Mouse (Mus musculus) right cerebral cortex, postnatal 36 days (tissue): ENCODE measurements around the gene Ryr3.
A peak's percentile ranks its signal among the peaks of the same experiment; 100 is the strongest.

Source experiments
- DNase-seq, 2 experiments: peaks; one replicate each; pipeline ENCODE4 v3.0.0; 2022; ENCODE audit warnings: low spot score in 2 of 2, mixed read lengths in 1 of 2

The Ryr3 gene

DNA sequence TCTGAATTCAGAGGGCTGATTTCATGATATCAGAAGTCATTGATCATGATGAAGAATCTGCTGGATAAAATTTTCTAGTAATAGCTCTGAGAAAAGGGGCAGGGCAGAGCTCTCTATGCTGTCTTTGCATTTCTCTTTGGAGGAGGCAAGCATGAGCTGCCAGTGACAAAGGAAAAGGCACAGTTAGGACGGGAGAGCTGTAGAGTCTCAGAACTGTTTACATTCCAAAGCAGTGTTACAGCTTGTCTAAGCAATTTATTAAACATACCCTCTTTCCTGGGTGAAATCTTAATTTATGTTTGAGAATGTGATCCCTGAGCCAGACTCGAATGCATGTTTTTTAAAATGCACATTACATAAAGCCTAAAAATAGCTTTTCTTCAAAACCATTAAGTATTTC is 435.3 kb downstream of the Ryr3 start:
- DNase-seq = no peak

DNA sequence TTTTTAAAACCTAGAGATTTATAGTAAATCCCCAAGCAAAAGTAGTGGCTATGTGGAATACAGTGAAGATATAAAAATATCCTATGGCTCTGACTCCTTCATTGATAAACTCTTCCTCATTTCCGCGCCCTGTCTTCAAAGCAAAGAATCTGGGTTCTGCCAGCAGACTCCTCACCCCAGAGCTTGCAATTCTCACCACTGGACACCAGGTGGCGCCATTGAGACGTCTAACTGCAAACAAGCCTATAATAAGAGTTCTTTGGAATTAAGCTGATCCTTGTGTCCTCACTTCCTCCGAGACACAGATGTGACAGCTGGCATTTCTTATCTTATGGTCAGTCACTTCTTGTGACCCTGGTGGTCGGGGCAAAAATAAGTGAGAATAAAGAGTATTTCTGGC is 442.1 kb downstream of the Ryr3 start:
- peak; percentile 52 to 53 for DNase-seq

DNA sequence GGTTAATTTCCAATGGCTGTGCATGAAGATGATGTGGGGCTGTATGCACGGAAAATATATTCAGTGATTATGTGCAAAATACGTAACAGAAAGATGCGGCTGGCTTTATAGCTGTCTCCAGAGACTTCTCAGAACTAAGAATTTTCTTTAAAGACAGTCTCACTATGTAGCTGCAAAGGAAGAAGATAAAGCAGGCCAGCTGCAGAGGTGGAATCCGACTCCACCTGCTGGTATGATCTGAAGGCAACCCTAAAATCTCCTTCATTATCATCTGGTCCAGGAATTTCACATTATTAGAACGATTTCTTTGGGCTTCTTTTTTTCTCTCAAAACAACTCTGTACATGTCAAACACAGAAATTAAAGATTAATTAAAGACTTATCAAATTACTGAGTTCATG is 449.2 kb downstream of the Ryr3 start:
- DNase-seq = no peak

DNA sequence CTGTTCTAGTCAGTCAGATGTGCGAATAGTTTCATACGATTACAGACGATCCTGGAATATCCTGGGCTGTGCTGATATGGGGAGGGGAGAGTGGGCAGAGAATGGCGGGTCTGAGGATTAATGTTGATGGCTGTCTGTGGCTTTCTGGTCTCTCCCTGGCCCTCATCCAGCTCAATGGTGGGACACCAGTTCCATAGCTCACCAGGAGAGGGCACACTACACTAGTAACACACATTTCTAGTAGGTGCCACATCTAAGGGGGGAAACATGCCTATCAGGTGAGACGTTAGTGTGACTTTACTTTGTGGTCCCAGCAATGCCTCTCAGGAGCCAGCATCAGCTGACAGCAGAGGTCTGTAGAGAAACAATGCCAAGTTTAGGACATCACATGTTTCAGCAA is 451.9 kb downstream of the Ryr3 start:
- no peak for DNase-seq

DNA sequence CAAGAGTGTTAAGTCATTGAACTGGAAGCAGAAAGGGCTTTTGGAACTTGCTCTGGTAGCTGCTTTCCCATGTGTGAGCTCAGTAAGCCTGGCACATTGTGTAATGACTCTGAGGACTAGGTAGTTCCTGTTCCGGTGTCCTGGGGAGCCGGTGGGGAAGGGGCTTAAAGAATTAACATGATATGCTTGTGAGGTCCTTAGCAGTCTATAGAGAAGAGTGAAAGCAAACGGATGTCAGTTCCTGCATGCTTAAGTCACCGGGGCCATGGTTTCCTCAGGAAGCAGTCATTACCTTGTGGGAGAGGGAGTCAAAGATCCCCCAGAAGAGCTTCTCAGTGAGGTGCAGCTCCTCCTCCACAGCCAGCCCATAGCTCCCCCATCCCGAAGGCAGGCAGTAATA is 452.6 kb downstream of the Ryr3 start:
- DNase-seq = no peak

DNA sequence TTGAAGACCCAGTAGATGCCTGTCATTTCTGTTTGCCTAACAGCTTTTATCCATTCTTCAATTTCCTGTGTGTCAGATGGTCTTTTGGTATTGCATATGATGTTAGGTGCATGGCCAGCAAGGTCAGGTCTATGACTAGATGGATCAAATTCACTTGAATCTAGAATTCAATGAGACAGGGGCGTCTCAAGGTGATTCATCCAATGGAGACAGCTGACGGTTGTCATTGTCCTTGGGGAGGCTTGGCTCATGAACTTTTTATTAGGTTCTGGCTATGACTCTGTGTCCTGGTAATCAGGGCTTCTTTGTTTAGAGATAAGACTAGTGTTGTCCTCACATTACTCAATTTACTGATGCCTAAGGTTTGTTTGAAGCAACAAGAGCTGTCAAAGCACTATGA is 454.9 kb downstream of the Ryr3 start:
- DNase-seq = no peak

DNA sequence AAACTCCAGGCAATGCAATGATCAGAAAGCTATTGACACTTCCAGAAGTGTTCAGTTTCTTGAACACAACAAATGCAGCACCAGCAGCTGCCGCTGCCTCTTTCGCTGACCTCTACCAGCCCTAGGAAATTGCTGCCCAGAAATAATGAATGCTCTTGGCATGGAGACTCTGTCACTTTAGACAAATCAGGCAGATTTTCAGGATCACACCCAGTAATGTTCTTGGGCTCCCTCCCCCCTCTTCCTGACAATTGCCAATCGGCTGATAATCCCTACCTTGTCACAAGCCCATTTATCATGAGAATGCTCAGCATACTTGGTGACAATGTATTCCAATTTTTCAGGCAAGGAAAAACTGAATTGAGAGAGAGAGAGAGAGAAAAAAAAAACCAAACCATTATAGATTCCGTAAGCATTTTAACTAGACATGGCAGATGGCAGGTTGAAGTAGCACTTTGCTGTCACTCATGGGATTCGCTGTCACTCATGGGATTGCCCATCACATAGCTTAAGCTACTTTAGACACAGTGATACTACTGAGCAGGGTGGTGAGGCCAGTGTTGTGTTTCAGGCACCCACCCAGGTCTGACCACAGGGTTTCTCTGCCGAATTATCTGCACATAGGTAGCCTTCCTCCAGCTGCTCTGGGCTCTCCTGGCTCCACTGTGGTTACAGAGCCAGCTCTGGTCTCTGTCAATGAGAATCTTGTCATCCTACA is 455.5 kb downstream of the Ryr3 start:
- DNase-seq = no peak

DNA sequence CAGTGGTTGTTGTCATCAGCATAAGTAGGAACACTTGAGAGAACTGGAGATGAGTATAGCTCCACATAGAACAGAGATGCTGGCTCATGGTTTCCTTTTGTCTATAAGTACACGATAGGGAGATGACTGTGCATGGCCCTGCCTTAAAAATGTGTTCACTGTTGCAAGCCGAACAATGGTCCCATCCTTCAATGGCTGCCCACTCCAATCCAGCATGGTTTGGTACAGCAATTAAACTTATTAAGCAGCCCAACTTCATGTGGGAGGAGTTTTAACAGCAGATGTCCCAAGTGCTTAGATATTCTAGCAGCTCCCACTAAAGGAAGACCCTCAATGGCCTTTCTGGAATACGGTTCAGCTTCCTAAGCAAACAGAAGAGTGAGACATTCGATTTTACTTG is 456.2 kb downstream of the Ryr3 start:
- no peak for DNase-seq

DNA sequence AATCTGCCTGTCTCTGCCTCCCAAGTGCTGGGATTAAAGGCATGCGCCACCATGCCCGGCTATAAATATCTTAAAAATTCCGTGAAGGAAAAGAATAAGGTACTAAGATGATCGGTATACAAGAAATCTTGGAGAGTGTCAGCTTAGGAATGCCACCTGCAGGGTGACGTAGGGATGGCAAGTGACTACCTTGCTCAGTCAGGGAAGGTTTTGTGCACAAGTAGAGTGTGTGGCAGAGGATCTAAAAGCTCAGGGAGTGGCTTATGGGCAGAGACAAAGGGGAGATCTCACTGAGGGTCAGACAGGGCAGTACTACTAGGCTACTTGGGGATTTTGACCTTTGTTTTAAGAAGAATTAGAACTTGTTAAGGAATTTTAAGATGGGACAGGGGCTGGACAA is 457.2 kb downstream of the Ryr3 start:
- no peak for DNase-seq

DNA sequence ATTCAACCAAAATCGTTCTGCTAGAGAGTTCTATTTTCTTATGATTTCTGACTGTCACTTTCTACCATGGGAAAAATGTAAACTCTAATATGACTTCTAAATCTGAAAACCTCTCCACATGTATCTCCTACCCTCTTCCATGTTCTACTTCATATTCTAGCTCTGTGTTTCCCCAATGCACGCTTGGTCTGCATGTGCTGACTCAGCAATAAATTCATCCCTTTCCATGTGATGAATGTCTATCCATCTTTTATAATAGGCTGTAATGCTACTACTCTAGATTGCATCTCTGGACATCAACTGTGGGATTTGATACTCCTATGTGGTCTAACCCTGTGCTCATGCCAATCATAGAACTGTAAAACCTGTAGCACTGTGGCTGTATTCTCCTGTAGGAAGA is 458.2 kb downstream of the Ryr3 start:
- no peak for DNase-seq

DNA sequence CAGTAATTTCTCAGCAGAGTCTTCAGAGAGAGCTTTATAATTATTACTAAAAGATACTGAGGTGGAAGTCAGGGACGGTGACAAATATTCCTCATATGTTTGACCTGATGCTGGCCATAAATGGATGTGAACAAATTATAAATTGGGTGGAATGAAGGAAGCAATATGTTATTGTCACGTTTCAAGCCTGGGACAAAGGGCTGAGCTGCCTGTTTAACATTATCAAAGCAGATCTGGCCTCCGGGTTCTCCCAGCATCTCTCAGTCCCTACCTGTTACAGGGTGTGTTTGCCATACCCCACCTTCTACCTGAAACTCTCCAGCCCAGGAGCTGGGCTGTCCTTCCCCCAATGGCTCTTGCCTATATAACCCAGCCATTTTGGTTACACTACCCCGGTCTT is 463.6 kb downstream of the Ryr3 start:
- no peak for DNase-seq

DNA sequence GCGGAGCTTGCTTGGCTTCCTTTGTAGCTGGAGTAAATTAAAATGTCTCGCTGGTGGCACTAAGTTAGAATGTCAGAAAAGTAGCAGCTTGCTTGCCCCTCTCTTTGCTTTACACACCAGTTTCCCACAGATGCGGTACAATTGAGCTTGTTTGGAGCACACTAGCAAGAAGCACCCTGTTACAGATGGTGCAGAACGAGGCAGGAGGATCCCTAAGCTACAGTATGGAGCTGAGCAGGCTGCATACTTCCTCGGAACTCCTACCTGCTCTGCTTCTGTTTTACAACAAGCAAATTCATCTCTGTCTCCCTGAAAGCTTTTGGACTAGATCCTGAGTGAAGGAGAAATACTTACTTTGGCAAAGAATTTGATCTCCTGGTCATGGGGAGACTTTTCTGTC is 465.5 kb downstream of the Ryr3 start:
- no peak for DNase-seq

DNA sequence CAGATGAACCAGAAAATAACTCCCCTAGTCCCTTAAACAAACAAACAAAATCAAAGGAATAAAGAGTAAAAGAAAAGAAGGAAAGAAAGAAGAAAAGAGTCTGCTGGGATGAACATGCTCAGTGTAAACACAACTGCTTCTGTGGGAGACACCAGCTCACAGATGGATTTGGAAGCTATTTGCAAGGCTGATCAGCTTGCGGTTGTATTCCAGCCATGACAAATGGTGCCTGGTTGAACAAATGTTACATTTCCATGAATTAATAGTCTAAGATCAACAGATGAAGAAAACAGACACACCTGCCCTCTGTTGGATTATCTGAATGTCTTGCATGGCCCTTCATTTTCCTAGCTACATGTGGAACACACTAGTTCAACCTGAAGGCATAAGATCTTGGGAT is 468.4 kb downstream of the Ryr3 start:
- DNase-seq = no peak

DNA sequence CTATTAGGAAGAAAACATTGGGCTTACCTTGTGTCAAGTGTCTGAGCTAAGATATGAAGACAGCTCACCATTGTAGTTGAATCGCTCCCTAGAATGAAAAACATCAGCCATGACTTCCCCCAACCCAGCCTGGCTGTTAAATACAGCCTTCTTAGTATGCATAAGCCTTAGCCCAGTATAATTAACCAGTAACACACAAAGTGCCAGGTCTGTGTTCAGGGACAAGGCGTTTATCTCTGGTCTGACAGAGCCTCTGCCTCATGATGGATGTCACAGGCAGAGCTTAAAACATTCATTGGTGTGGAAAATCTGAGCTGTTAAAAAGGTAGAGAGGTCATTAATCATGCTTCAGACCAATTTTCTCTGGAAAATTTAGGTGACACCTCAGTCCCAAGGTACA is 484.0 kb downstream of the Ryr3 start:
- no peak for DNase-seq

DNA sequence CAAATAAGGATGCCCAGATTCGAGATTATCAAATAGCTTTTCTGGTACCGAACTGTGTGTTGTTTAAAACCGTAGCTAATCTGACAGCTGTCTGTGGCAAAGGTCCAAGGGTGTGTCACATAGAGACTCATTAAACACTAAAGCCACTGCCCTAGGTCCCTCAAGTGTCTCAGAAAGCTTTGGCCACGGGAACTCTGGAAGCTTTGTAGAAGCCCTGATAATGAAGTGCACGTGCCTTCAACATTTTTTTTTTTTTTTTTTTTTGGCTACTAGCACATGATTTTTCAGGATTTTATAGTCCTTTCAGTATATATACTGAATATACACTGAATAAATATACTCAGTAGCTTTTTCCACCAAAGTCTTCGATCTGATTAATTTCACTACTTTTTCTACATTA is 489.1 kb downstream of the Ryr3 start:
- no peak for DNase-seq

DNA sequence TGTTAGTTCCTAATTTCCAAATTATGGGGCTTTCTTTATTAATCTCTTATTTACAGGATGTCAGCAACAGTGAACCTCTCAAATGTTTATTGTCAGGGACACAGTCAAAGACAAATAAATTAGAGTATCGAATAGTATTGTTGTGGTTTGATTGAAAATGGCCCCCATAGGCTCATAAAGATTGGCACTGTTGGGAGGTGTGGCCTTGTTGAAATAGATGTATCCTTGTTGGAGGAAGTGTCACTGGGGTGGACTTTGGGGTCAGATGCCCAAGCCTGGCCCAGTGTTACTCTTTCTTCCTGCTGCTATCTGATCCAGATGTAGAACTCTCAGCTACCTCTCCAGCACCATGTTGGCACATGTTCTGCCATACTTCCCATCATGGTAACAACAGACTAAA is 495.7 kb downstream of the Ryr3 start:
- DNase-seq = no peak

DNA sequence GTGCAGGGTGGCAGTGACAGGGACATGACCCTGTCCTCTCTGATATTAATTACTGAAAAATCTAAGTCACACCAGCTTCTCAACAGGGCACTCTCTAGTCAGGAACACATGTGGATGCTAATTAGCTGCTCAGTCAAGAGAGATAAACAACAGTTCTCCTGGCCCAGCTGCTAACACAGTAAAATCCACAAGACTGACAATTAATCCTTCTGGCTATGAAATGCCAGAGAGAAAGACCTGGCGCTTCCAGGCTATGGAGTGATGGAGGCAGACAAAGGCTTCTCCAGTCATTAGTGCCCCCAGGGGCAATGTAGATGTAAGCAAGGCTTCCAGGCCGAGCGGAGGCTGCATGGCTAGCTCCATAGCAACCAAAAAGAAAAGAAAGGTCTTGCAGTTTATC is 496.2 kb downstream of the Ryr3 start:
- no peak for DNase-seq

DNA sequence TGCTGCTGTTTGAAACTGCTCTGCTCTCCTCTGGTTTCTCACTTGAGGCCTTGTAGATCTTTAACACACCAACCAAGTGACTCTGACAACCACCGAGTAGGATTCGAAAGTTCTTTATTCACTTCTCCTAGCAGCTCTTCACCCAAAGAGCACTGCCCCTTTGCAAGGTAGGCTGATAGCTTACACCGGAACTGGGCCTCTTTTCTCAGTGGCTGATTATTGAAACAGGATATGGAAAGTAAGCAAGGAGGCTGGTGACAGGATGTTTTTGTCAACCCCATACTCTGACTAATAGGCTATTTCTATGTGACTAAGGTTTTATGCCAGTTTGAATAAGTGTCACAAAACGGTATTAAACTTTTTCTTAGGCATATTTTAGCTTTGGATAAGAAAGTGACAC is 502.2 kb downstream of the Ryr3 start:
- no peak for DNase-seq

DNA sequence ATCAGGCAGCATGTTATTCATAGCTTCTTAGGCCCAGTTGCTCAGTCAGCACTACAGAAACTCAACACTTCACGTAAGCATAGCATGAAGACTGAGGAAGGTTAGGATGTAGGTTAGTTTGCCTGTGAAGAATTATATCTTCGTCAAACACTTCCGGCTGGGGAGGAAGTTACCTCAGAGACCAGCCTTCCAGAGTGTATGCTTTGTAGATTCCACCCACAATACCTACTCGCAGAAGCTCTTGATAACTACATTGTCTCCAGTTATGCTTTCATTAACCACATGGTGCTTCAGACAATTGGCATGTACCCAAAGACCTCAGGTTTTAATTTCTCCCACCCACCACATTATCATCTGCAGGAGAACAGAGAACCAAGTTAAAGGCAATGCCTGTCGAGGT is 535.1 kb downstream of the Ryr3 start:
- no peak for DNase-seq

DNA sequence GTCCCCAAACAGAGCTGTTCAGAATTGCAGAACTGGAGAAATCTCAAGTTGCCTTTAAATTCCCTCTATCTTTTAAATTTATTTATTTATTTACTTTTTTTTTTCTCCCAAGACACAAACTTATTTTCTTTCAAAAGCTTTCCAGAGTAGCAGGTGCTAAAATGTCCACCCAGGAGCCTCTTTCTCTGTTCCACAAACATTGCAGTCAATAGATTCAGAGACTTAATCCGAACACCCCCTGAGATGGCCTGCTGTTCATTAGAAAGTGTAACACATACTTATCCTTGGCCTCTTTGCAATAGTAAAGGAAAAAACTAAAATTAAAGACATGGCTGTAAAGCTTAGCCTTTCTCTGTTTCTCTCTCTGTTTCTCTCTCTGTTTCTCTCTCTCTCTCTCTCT is 539.6 kb downstream of the Ryr3 start:
- no peak for DNase-seq

DNA sequence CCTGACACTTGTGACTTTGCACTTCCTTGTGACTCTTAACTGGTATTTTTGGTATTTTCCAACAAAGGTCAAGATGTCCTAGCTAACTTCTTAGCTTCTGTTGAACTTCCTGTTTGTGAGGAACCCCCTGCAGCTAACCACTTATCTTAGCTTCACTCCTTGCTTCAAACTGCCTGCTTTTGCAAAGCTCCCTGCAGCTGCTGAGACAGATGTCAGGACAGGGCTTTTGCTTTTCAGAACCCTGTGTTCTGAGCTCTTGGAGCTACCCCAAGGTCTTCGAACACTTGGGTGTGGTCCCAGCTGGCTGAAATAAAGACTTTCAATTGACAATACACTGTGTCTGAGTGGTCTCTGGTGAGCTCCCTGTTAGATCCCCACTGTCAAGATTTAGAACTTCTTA is 540.2 kb downstream of the Ryr3 start:
- no peak for DNase-seq

DNA sequence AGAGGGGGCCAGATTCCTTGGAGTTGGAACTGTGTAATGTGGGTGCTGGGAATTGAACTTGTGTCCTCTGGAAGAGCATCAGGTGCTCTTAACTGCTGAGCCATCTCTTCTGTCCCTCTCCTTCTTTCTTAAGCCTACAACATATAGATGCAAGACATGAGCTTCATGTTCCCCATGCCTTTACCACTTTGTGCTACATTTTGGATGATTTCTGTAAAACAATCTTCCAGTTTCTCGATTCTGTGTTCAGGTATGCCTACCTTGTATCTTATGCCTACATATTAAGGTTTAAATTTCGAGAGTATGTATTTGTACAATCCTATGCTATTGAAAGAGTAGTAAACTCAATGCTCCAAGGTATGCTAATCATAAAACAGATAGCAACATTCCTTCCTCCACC is 540.7 kb downstream of the Ryr3 start:
- no peak for DNase-seq

DNA sequence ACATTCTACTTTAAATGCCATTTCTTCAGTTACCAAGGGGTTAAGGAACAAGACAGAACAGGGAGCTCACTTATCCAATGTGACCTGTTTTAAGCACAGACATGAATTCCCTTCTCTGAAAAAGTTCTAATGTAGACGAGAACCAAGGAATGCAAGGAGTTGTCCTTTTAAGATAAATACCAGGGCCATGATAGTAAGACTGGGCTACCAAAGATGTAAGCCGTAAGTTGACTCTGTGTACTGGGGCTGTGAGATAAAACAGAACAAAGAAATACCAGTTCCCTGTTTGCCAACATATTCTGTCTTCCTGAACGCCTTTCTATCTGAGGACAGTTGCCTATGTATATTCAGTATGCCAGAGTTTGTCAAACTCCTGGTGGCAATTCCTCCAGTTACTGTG is 547.4 kb downstream of the Ryr3 start:
- DNase-seq = no peak

DNA sequence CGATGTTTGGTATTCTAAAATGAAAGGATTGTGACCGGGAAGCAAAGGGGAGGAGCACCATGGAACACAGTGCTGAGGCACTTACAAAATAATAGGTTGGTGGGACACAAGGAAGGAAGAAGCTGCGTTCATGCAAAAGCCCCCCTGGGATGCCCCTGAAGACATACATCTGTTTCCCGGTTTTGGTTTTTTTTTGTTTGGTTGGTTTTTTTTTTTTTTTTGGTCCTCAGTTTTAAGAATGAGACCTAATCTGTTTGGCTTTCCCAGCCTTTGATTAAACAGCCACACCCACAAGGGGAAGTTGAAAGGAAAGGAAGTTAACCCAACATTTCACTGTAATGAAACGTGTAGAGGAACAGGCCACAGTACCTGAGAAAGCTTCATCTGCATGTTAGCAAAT is 560.8 kb downstream of the Ryr3 start:
- DNase-seq = no peak

DNA sequence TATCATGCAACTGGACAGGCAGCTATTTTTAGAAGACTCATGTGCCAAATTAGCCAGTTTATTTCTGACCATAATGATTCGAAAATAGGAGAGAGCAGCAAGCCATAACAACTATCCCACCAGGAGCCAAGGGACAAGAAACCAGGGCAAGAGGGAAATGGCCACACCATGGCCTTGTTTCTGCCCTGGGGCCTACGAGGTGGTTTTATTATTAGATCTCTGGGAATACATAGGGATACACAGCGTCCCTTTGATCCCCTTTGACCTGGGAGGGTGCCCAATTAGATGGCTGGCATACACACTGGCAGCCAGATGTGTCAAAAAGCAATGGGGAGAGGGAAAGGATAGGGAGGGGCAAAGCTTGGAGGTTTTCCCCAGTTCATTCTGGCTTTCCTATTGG is 563.1 kb downstream of the Ryr3 start:
- no peak for DNase-seq
